Mouse (Mus musculus): ENCODE data around the gene Dicer1. TPM values are rescaled to one million over a fixed set of nuclear protein-coding genes. Genes with fewer than 3 reads are reported as not detected.
"Not testable (repeated sequence)": the region's sequence is repeated elsewhere in the genome, so short reads cannot be mapped to it uniquely, and the experiment has no call there.

The Dicer1 gene
- polyA plus RNA-seq, 1 experiment from 2014 or later: 58.5 TPM

DNA sequence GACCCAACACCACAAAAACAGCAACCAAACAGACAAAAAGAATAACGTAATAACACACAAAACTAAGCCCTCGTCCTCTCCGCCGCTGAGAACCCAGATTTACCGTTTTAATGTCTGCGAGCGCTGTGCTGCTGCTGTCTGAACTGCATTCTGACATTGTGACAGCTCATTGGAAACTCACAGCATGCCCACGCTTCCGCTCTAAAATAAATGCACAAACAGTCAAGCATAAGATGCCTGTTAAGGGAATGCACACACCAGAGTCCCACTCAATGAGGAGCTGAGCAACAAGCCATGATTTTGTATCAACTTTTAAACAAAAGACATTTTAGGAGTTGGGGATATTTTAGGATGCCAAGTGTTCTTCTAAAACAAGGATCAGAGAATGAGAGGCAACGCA, 14.1 kb downstream of the Dicer1 start:
- DNase-seq (ENCODE audit: low spot score): no peak
- WGBS: 93% methylated on average over 10 of the region's 10 CpGs
- H3K9me3 ChIP-seq (replicated peaks): no peaks in the 10 kb centered on the region
- peaks cover 63% of the 10 kb centered on the region for H3K4me1 ChIP-seq
- H3K27ac ChIP-seq: no peak overlapping the region
- H3K27me3 ChIP-seq (ENCODE audit: low read depth, poor library complexity, severe bottlenecking): no peaks in the 10 kb centered on the region
- H3K4me3 ChIP-seq: no peak overlapping the region
- H3K36me3 ChIP-seq: peaks cover 43% of the 10 kb centered on the region

DNA sequence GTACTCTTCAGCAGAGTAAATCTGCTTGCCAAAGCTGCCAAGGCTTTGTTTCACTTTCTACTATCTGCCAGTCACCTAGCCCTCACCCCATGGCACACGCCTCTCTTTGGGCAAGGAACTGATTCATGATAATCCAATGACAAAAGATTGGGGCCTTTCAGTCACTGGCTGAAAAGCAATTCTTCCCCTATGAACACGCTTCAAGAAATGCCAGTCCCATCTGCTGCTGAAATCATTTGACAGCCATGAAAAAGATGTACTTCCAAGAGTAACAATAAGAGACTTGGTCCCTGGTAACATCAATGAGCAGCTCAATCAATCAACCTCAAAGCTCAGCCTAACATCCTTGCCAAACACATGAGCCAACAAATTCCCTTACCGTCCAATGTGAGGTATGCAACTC, 15.8 kb downstream of the Dicer1 start:
- Histone ChIP-seq H3K27ac (no peak overlapping the region), H3K4me3 (no peak overlapping the region), H3K27me3 (ENCODE audit: low read depth, poor library complexity, severe bottlenecking) (no peaks in the 10 kb centered on the region), H3K9me3 (replicated peaks) (no peaks in the 10 kb centered on the region), H3K4me1 (peaks cover 50% of the 10 kb centered on the region), H3K36me3 (peaks cover 58% of the 10 kb centered on the region)
- 51% methylated on average over 3 of the region's 3 CpGs for WGBS
- DNase-seq (ENCODE audit: low spot score): no peak

DNA sequence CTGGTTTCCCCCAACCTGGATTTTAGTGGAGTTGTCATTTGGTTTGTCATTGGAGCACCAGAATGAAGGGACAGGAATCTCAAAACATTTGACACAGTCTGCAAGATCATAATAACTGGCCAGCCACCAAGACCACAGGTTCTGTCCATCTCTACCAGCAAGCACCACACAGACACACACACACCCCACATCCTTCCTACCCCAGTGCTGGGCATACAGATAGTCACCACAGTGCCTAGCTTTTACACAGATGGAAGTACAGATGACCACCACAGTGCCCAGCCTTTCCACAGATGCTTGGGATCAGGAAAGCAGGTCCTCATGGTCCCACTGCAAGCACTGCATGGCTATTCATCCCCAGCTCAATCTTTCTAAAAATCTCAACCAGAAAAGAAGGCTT, 18.6 kb downstream of the Dicer1 start:
- no peak overlapping the region for H3K27ac ChIP-seq
- no peaks in the 10 kb centered on the region for H3K27me3 ChIP-seq (ENCODE audit: low read depth, poor library complexity, severe bottlenecking)
- DNase-seq (ENCODE audit: low spot score): no peak
- H3K4me1 ChIP-seq: peaks cover 26% of the 10 kb centered on the region
- peaks cover 86% of the 10 kb centered on the region for H3K36me3 ChIP-seq
- no peaks in the 10 kb centered on the region for H3K9me3 ChIP-seq (replicated peaks)
- H3K4me3 ChIP-seq: no peak overlapping the region

DNA sequence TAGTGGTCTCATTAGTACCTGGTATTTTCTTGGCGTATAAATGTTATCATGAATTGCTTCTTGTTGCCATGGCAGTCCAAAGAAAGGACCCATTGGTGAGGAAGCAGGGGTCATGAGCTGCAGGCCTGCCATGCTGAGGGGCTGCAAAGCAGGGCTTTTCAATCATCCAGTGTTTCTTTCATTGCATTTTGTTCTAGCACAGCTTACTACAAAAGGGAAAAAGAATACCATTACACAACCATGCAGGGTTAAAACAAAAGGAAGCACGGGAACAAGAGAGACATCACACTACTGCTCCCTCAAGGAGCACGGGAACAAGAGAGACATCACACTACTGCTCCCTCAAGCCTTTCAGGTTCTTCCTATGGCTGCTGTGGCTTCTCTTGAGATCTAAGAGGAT, 20.0 kb downstream of the Dicer1 start:
- DNase-seq (ENCODE audit: low spot score): no peak
- no peak overlapping the region for H3K27ac ChIP-seq
- no peaks in the 10 kb centered on the region for H3K27me3 ChIP-seq (ENCODE audit: low read depth, poor library complexity, severe bottlenecking)
- peaks cover 92% of the 10 kb centered on the region for H3K36me3 ChIP-seq
- WGBS: 85% methylated on average over 3 of the region's 3 CpGs
- H3K9me3 ChIP-seq (replicated peaks): no peaks in the 10 kb centered on the region
- H3K4me3 ChIP-seq: no peak overlapping the region
- peaks cover 21% of the 10 kb centered on the region for H3K4me1 ChIP-seq

DNA sequence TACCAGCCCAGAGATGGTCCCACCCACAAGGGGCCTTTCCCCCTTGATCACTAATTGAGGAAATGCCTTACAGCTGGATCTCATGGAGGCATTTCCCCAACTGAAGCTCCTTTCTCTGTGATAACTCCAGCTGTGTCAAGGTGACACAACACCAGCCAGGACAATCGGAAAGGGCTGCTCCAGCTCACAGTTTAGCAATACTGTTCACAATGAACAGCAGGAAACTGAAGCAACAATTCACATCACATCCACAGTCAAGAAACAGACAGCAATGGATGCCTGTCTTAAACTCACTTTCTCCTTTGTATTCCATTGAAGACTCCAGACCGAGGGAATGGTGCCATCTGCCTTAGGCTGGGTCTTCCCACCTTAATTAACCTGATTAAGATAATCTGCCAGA, 25.3 kb downstream of the Dicer1 start:
- H3K4me3 ChIP-seq; H3K27me3 ChIP-seq (ENCODE audit: low read depth, poor library complexity, severe bottlenecking); H3K27ac ChIP-seq; DNase-seq (ENCODE audit: low spot score); H3K4me1 ChIP-seq; H3K9me3 ChIP-seq (replicated peaks): not testable (repeated sequence)
- H3K36me3 ChIP-seq: peaks cover 93% of the 10 kb centered on the region
- 72% methylated on average over 2 of the region's 2 CpGs for WGBS

DNA sequence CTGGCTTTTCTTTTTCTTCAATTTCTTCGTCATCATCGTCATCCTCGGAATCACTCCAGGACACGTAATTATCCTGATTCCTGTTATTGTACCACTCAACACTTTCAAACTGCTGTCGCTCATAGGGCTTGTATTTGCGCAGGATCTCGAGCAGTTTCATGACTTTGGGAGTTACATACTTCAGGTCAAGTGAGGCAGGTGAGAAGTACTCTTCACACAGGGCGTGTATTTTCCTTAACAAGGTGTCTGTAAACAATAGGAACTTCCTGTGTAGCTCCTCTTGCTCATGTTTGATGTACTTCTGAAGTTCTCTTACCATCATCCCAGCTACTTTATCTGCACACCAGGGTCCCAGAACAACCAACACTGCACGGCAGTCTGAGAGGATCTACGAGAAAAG, 29.7 kb downstream of the Dicer1 start:
- peaks cover 12% of the 10 kb centered on the region for H3K4me1 ChIP-seq
- H3K36me3 ChIP-seq: peaks cover 85% of the 10 kb centered on the region
- H3K27me3 ChIP-seq (ENCODE audit: low read depth, poor library complexity, severe bottlenecking): no peaks in the 10 kb centered on the region
- WGBS: 96% methylated on average over 10 of the region's 10 CpGs
- no peak for DNase-seq (ENCODE audit: low spot score)
- no peaks in the 10 kb centered on the region for H3K9me3 ChIP-seq (replicated peaks)
- no peak overlapping the region for H3K27ac ChIP-seq
- H3K4me3 ChIP-seq: no peak overlapping the region

DNA sequence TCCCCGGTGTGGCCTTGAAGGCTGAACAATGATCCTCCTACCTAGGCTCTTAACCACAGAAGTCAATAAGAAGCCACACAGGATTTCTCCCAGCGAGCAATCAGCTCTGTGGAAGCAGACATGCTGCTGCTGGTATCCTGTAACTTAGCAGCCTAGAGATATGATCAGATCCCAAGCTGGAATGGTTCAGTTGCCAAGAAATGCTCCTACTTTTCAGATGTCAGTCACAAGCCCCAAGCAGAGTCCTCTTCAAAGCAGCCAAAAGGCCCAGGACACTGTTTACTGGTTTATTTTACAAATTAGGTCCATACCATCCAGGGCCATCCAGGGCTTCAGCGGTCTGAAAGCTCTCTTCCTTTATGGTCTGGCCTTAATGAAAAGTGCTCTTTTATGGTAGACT, 30.7 kb downstream of the Dicer1 start:
- WGBS: 66% methylated on average over 3 of the region's 3 CpGs
- H3K27ac ChIP-seq: no peak overlapping the region
- no peaks in the 10 kb centered on the region for H3K27me3 ChIP-seq (ENCODE audit: low read depth, poor library complexity, severe bottlenecking)
- no peak for DNase-seq (ENCODE audit: low spot score)
- no peak overlapping the region for H3K4me3 ChIP-seq
- H3K36me3 ChIP-seq: peaks cover 81% of the 10 kb centered on the region
- peaks cover 20% of the 10 kb centered on the region for H3K4me1 ChIP-seq
- no peaks in the 10 kb centered on the region for H3K9me3 ChIP-seq (replicated peaks)

DNA sequence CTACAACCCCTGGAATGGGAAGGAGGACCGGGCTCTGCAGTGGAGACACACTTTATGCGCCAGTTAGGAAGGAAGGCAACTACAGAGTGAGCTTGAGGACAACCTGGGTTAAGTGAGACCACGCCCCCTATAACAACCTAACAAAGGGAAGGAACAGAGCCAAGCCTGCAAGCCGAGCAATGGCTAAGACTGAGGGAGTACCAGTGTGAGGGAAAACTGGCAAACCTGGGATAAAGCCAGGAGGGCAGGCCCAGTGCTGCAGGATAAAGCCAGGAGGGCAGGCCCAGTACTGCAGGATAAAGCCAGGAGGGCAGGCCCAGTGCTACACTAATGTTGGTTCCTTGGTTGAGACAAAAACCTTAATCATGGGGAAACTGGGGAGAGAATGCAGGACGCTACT, 32.8 kb downstream of the Dicer1 start:
- no peak overlapping the region for H3K4me3 ChIP-seq
- H3K9me3 ChIP-seq (replicated peaks): no peaks in the 10 kb centered on the region
- H3K27me3 ChIP-seq (ENCODE audit: low read depth, poor library complexity, severe bottlenecking): no peaks in the 10 kb centered on the region
- WGBS: 88% methylated on average over 5 of the region's 5 CpGs
- H3K4me1 ChIP-seq: peaks cover 27% of the 10 kb centered on the region
- DNase-seq (ENCODE audit: low spot score): no peak
- H3K27ac ChIP-seq: no peak overlapping the region
- H3K36me3 ChIP-seq: peaks cover 86% of the 10 kb centered on the region

DNA sequence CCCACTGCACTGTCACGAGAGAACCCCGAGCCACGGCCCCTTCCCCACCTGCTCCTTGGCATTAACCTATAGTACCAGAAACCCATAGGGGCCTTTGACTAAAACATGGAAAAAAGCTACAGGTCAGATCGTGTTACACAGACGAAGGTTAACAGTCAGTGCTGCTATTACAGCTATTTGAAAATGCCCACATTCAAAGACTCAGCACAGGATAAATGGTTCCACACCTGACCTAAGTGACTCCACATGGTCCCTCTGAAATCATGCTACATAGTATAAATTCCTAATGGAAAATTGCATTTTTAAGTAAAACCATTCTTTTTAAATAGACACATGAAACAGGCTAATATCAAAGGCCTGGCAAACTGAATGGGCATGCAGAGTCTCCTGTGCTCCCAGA, 35.3 kb downstream of the Dicer1 start:
- Histone ChIP-seq H3K9me3 (replicated peaks) (no peaks in the 10 kb centered on the region), H3K27ac (0 out of 2 replicates have a peak overlapping the region, but pooled peaks have one; percentile 37), H3K4me1 (peaks cover 27% of the 10 kb centered on the region), H3K27me3 (ENCODE audit: low read depth, poor library complexity, severe bottlenecking) (no peaks in the 10 kb centered on the region), H3K4me3 (no peak overlapping the region), H3K36me3 (peaks cover 86% of the 10 kb centered on the region)
- DNase-seq (ENCODE audit: low spot score): no peak
- 70% methylated on average over 5 of the region's 5 CpGs for WGBS

DNA sequence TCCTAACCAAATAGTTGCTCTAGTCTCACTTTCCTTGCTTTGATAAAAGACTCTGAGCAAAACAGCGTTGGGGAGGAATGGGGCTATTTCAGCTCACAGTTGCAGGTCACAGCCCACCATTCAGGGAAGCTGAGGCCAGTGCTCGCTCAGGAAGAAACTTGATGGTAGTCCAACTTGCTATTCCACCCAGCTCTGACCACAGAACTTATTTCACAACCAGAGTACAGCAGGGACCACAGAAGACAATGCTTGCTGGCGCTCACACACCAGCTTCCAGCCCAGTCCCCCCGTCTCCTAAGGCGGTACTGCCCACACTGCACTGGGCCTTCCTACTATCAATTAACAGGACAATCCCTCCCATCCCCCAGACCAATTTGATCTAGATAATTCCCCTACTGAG, 36.3 kb downstream of the Dicer1 start:
- DNase-seq (ENCODE audit: low spot score): no peak
- peaks cover 86% of the 10 kb centered on the region for H3K36me3 ChIP-seq
- no peak overlapping the region for H3K27ac ChIP-seq

DNA sequence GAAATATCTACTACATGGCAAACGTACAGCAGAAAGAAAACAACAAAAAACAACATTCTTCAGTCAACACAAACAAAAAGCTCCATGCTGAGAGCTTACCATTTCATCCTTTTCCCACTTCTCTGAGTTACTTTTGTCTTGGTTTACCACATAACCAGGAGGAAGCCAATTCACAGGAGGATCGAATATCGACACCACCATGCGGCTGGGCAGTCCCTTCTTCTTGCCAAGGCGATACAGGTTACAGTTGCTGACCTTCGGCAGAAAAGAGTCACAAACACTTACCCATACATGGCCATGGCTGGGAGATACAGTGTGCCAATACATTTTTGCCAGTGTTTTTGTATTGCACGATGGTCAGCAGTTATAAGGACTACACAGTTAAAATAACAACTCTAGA, 51.5 kb downstream of the Dicer1 start:
- no peak overlapping the region for H3K4me3 ChIP-seq
- 66% methylated on average over 7 of the region's 7 CpGs for WGBS
- H3K36me3 ChIP-seq: peaks cover 91% of the 10 kb centered on the region
- peaks cover 41% of the 10 kb centered on the region for H3K4me1 ChIP-seq
- H3K27me3 ChIP-seq (ENCODE audit: low read depth, poor library complexity, severe bottlenecking): no peaks in the 10 kb centered on the region
- H3K27ac ChIP-seq: peak overlapping the region; percentile 67; the same call in 1 of the 2 replicates
- H3K9me3 ChIP-seq (replicated peaks): no peaks in the 10 kb centered on the region
- DNase-seq (ENCODE audit: low spot score): no peak

More for the DNA sequence above, 36.3 kb downstream of the Dicer1 start:
- Histone ChIP-seq H3K4me1 (peaks cover 27% of the 10 kb centered on the region), H3K27me3 (ENCODE audit: low read depth, poor library complexity, severe bottlenecking) (no peaks in the 10 kb centered on the region), H3K4me3 (no peak overlapping the region), H3K9me3 (replicated peaks) (no peaks in the 10 kb centered on the region)
- WGBS: 93% methylated on average over 5 of the region's 5 CpGs

DNA sequence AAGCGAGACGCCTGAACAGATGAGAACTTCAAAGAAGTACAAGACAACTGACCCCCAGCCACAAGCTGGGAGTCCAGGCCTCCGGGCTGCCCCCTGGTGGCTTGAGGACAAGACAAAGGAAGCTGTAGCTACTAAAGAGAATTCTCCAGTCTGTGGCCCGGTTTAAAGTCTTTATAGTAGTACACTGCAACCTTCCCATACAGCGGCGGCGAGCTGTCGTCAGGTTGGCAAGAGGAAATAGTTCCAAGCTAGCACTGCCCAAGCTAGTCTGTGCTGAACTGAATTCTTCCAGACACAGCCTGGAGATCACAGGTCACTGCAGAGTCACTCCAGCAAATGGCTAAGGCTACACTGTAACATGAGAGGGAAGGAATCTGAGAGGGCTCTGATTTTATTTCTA, 52.0 kb downstream of the Dicer1 start:
- H3K4me1 ChIP-seq: peaks cover 41% of the 10 kb centered on the region
- no peaks in the 10 kb centered on the region for H3K27me3 ChIP-seq (ENCODE audit: low read depth, poor library complexity, severe bottlenecking)
- peak overlapping the region; percentile 67 for H3K27ac ChIP-seq
- no peak overlapping the region for H3K4me3 ChIP-seq
- peaks cover 93% of the 10 kb centered on the region for H3K36me3 ChIP-seq
- DNase-seq (ENCODE audit: low spot score): peak; percentile 83
- WGBS: 37% methylated on average over 8 of the region's 8 CpGs
- no peaks in the 10 kb centered on the region for H3K9me3 ChIP-seq (replicated peaks)

DNA sequence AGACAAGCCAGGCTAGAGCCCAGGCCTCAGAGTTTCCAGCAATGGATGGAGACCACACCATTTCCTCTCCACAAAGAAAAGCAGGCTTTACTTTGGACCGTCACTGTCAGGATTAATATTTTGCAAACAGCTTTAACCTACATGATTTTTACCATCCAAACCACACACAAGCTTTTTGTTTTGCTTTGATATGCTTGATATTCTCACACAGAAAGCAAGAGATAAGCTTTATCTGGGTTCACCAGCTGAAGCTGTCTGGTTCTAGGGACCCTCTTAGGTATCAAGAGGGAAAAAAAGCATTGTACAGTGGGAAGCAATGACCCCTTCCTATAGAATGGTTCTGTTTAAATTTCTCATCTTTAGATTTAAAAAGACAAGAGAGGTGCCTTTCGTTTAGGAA, 56.2 kb downstream of the Dicer1 start:
- H3K36me3 ChIP-seq: peaks cover 93% of the 10 kb centered on the region

DNA sequence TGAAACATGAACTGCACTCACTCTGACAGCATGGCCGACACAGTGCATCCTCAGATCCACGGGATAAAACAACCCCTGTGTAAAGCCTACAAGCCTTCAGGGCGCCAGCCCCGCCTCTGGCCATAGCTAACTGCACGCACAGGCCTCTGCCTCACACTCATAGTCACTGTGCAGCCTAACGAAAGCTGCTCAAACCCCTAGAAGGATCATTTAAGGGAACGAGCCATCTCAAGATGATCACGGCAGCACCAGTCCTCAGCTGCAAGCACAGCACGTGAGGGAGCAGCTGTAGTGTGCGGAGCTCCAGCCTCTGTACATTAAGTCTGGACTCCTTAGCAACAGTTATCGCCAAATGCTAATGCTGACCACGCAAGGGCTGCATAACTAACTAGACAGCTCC, 58.9 kb downstream of the Dicer1 start:
- Histone ChIP-seq H3K27me3 (ENCODE audit: low read depth, poor library complexity, severe bottlenecking) (no peaks in the 10 kb centered on the region), H3K4me3 (no peak overlapping the region), H3K27ac (no peak overlapping the region), H3K9me3 (replicated peaks) (no peaks in the 10 kb centered on the region), H3K4me1 (peaks cover 20% of the 10 kb centered on the region), H3K36me3 (peaks cover 96% of the 10 kb centered on the region)
- DNase-seq (ENCODE audit: low spot score): no peak
- 87% methylated on average over 12 of the region's 12 CpGs for WGBS

More for the DNA sequence above, 56.2 kb downstream of the Dicer1 start:
- 98% methylated on average over 2 of the region's 2 CpGs for WGBS
- no peak for DNase-seq (ENCODE audit: low spot score)
- no peak overlapping the region for H3K27ac ChIP-seq
- no peaks in the 10 kb centered on the region for H3K9me3 ChIP-seq (replicated peaks)
- no peak overlapping the region for H3K4me3 ChIP-seq
- H3K4me1 ChIP-seq: peaks cover 35% of the 10 kb centered on the region
- no peaks in the 10 kb centered on the region for H3K27me3 ChIP-seq (ENCODE audit: low read depth, poor library complexity, severe bottlenecking)
